Mouse (Mus musculus) midbrain, embryonic 14.5 days (tissue): ENCODE measurements around the gene Isy1. TPM values are rescaled to one million over a fixed set of nuclear protein-coding genes. Genes with fewer than 3 reads are reported as not detected.

Experiments used
- ATAC-seq: fragments of 200-750 bp; cut with Nextera tagmentation; 2 replicates; pipeline ENCODE4 v1.8.0; 2017; ENCODE audit warnings: moderate number of reproducible peaks, moderate library complexity; ENCODE audit not compliant: low FRiP score, low TSS enrichment
- DNase-seq: peaks from one replicate; pipeline ENCODE4 v3.0.0-alpha.2; 2015
- H3K27ac ChIP-seq: fragments of 300-500 bp; sonication (generic); replicated peaks from 2 replicates; pipeline ENCODE4 v1.5.1; 2014; ENCODE audit warnings: mild to moderate bottlenecking, low read depth, low read length, moderate library complexity
- H3K27me3 ChIP-seq: fragments of 300-500 bp; sonication (generic); 2 replicates; pipeline ENCODE4 v1.6.1; 2014; ENCODE audit warnings: low read length, control low read depth, mixed read lengths; ENCODE audit not compliant: control insufficient read depth, insufficient read depth
- H3K36me3 ChIP-seq: fragments of 300-500 bp; sonication (generic); 2 replicates; pipeline ENCODE4 v1.6.1; 2014; ENCODE audit warnings: low read length, control low read depth; ENCODE audit not compliant: control insufficient read depth, insufficient read depth
- H3K4me1 ChIP-seq: fragments of 300-500 bp; sonication (generic); 2 replicates; pipeline ENCODE4 v1.6.1; 2014; ENCODE audit warnings: mild to moderate bottlenecking, antibody characterized with exemption, low read length, control low read depth; ENCODE audit not compliant: control insufficient read depth, insufficient read depth
- H3K4me2 ChIP-seq: fragments of 300-500 bp; sonication (generic); 2 replicates; pipeline ENCODE4 v1.6.1; 2014; ENCODE audit warnings: mild to moderate bottlenecking, low read length, moderate library complexity
- H3K4me3 ChIP-seq: fragments of 300-500 bp; sonication (generic); replicated peaks from 2 replicates; pipeline ENCODE4 v1.5.1; 2014; ENCODE audit warnings: low read depth, low read length
- H3K9ac ChIP-seq: fragments of 300-500 bp; sonication (generic); replicated peaks from 2 replicates; pipeline ENCODE4 v1.6.1; 2014; ENCODE audit warnings: mild to moderate bottlenecking, low read length, moderate library complexity
- H3K9me3 ChIP-seq: fragments of 300-500 bp; sonication (generic); 2 replicates; pipeline ENCODE4 v1.6.1; 2016; ENCODE audit warnings: low read length, control low read depth, mixed read lengths; ENCODE audit not compliant: control insufficient read depth
- WGBS: fragments of 180-500 bp; shearing (Covaris S2); extraction: QIAGEN DNeasy Blood & Tissue Kit; methylation state at CpG from one replicate; pipeline ENCODE4 v1.1.7; 2014; 5-methylcytosine and 5-hydroxymethylcytosine counted together
- polyA plus RNA-seq: library from polyadenylated mRNA; unstranded; fragments of >200 nt; fragmentation: Nextera tagmentation; extraction: Ambion mirVana; gene quantifications from 2 replicates; pipeline ENCODE4 v1.2.1, GENCODE M21; 2014

Gene Isy1
- polyA plus RNA-seq, 1 experiment from 2014 or later: 23.9 TPM

- Histone ChIP-seq H3K4me1 (peaks cover 7% of the 10 kb centered on the region; the same call in 1 of the 2 replicates), H3K4me2 (no peak overlapping the region), H3K36me3 (peaks cover 45% of the 10 kb centered on the region), H3K9ac (no peak overlapping the region), H3K4me3 (no peak overlapping the region), H3K27ac (no peak overlapping the region), H3K9me3 (no peaks in the 10 kb centered on the region), H3K27me3 (no peaks in the 10 kb centered on the region)
- ATAC-seq (no peak), DNase-seq (peak; percentile 40)
- WGBS: 19% methylated on average over 1 of the region's 1 CpGs
These were observed 3.7 kb upstream of the Isy1 start for GRCm38 (mm10) chr6:87842254-87842653.

- Histone ChIP-seq H3K27ac (no peak overlapping the region), H3K36me3 (peaks cover 45% of the 10 kb centered on the region), H3K9me3 (no peaks in the 10 kb centered on the region), H3K4me2 (no peak overlapping the region), H3K27me3 (no peaks in the 10 kb centered on the region), H3K4me3 (no peak overlapping the region), H3K4me1 (peaks cover 7% of the 10 kb centered on the region; the same call in 1 of the 2 replicates), H3K9ac (no peak overlapping the region)
- ATAC-seq: no peak
- 83% methylated on average over 8 of the region's 8 CpGs for WGBS
- no peak for DNase-seq
These were observed 3.0 kb upstream of the Isy1 start for GRCm38 (mm10) chr6:87841635-87842034.

GRCm38 (mm10) chr6:87839797-87840341 lies 1.3 kb upstream of the Isy1 start:
- Histone ChIP-seq H3K4me3 (no peak overlapping the region), H3K27ac (no peak overlapping the region)
- 67% methylated on average over 11 of the region's 11 CpGs for WGBS

GRCm38 (mm10) chr6:87835695-87836094 lies 2.9 kb downstream of the Isy1 start, which contains the start of gene Gm45140:
Gene Gm45140 (minus strand): TSS chr6:87835795.
- WGBS: 96% methylated on average over 7 of the region's 7 CpGs
- no peak for ATAC-seq
- no peaks in the 10 kb centered on the region for H3K9me3 ChIP-seq

More at GRCm38 (mm10) chr6:87839797-87840341, 1.3 kb upstream of the Isy1 start:
- Histone ChIP-seq H3K9ac (no peak overlapping the region), H3K4me2 (no peak overlapping the region), H3K9me3 (no peaks in the 10 kb centered on the region), H3K4me1 (peaks cover 7% of the 10 kb centered on the region; the same call in 1 of the 2 replicates), H3K27me3 (no peaks in the 10 kb centered on the region), H3K36me3 (peaks cover 47% of the 10 kb centered on the region)
- DNase-seq: no peak
- no peak for ATAC-seq

GRCm38 (mm10) chr6:87820366-87820765 lies 18.2 kb downstream of the Isy1 start:
- Histone ChIP-seq H3K4me1 (no peaks in the 10 kb centered on the region), H3K9ac (no peak overlapping the region), H3K9me3 (no peaks in the 10 kb centered on the region), H3K4me3 (no peak overlapping the region), H3K4me2 (no peak overlapping the region), H3K27ac (no peak overlapping the region), H3K27me3 (no peaks in the 10 kb centered on the region), H3K36me3 (peaks cover 95% of the 10 kb centered on the region)
- WGBS: 93% methylated on average over 2 of the region's 2 CpGs
- ATAC-seq (no peak), DNase-seq (no peak)

More at GRCm38 (mm10) chr6:87835695-87836094, 2.9 kb downstream of the Isy1 start, which contains the start of gene Gm45140:
- Histone ChIP-seq H3K4me1 (peaks cover 7% of the 10 kb centered on the region; the same call in 1 of the 2 replicates), H3K4me3 (no peak within 1 kb of the TSS), H3K4me2 (no peak within 1 kb of the TSS), H3K36me3 (peaks cover 44% of the 10 kb centered on the region), H3K27ac (no peak within 1 kb of the TSS), H3K27me3 (no peaks in the 10 kb centered on the region), H3K9ac (no peak within 1 kb of the TSS)
- DNase-seq: no peak

GRCm38 (mm10) chr6:87814486-87814885 lies 24.1 kb downstream of the Isy1 start:
- Histone ChIP-seq H3K27ac (no peak overlapping the region), H3K9ac (no peak overlapping the region), H3K27me3 (no peaks in the 10 kb centered on the region), H3K4me3 (no peak overlapping the region), H3K4me2 (no peak overlapping the region), H3K4me1 (peaks cover 8% of the 10 kb centered on the region; the same call in 1 of the 2 replicates), H3K36me3 (peaks cover 52% of the 10 kb centered on the region), H3K9me3 (no peaks in the 10 kb centered on the region)
- no peak for ATAC-seq
- 91% methylated on average over 5 of the region's 5 CpGs for WGBS
- no peak for DNase-seq

GRCm38 (mm10) chr6:87812656-87813055 lies 25.9 kb downstream of the Isy1 start:
- DNase-seq (no peak), ATAC-seq (no peak)
- 76% methylated on average over 1 of the region's 1 CpGs for WGBS
- H3K9ac ChIP-seq: no peak overlapping the region
- no peaks in the 10 kb centered on the region for H3K27me3 ChIP-seq
- H3K9me3 ChIP-seq: no peaks in the 10 kb centered on the region
- H3K4me3 ChIP-seq: no peak overlapping the region
- peaks cover 8% of the 10 kb centered on the region; the same call in 1 of the 2 replicates for H3K4me1 ChIP-seq
- no peak overlapping the region for H3K27ac ChIP-seq
- H3K36me3 ChIP-seq: peaks cover 34% of the 10 kb centered on the region
- peak overlapping the region; percentile 93; the same call in 1 of the 2 replicates for H3K4me2 ChIP-seq

- under 1% methylated on average over 56 of the region's 56 CpGs for WGBS
- DNase-seq: peak; percentile 92
- H3K4me1 ChIP-seq: peaks cover 8% of the 10 kb centered on the region; the same call in 1 of the 2 replicates
- peak within 1 kb of the TSS; percentile 66 for H3K4me3 ChIP-seq
- H3K9ac ChIP-seq: peak within 1 kb of the TSS; percentile 73
- H3K4me2 ChIP-seq: peak within 1 kb of the TSS; percentile 93
- H3K9me3 ChIP-seq: no peaks in the 10 kb centered on the region
- ATAC-seq: peak; percentile 97
- H3K36me3 ChIP-seq: peaks cover 25% of the 10 kb centered on the region
- H3K27me3 ChIP-seq: no peaks in the 10 kb centered on the region
- peak within 1 kb of the TSS; percentile 60 for H3K27ac ChIP-seq
These were observed 26.8 kb downstream of the Isy1 start, which contains the start of gene Rab43 for GRCm38 (mm10) chr6:87811675-87812338. Gene Rab43 (minus strand): TSS chr6:87812164.
